Mouse (Mus musculus) hindbrain, embryonic 10.5 days (tissue): ENCODE measurements around the gene Ankfy1. TPM values are rescaled to one million over a fixed set of nuclear protein-coding genes. Genes with fewer than 3 reads are reported as not detected.
A peak's percentile ranks its signal among the peaks of the same experiment; 100 is the strongest.
"Not testable (repeated sequence)": the region's sequence is repeated elsewhere in the genome, so short reads cannot be mapped to it uniquely, and the experiment has no call there.

Experiments
- DNase-seq: peaks from one replicate; pipeline ENCODE4 v3.0.0-alpha.2; 2017; ENCODE audit warnings: low spot score
- H3K27ac ChIP-seq: fragments of 300-500 bp; sonication (generic); 2 replicates; pipeline ENCODE4 v1.5.1; 2016; ENCODE audit warnings: mild to moderate bottlenecking, moderate library complexity
- H3K27me3 ChIP-seq: fragments of 300-500 bp; sonication (generic); 2 replicates; pipeline ENCODE4 v1.6.1; 2016; ENCODE audit warnings: mild to moderate bottlenecking; ENCODE audit not compliant: poor library complexity, insufficient read depth, severe bottlenecking
- H3K36me3 ChIP-seq: fragments of 300-500 bp; sonication (generic); 2 replicates; pipeline ENCODE4 v1.6.1; 2016; ENCODE audit warnings: mild to moderate bottlenecking, moderate library complexity
- H3K4me1 ChIP-seq: fragments of 300-500 bp; sonication (generic); replicated peaks from 2 replicates; pipeline ENCODE4 v1.6.1; 2016; ENCODE audit warnings: mild to moderate bottlenecking
- H3K4me3 ChIP-seq: fragments of 300-500 bp; sonication (generic); 2 replicates; pipeline ENCODE4 v1.5.1; 2016; ENCODE audit warnings: mild to moderate bottlenecking, moderate library complexity
- H3K9me3 ChIP-seq: fragments of 300-500 bp; sonication (generic); 2 replicates; pipeline ENCODE4 v1.6.1; 2016; ENCODE audit warnings: mild to moderate bottlenecking, moderate library complexity
- WGBS: fragments of 180-500 bp; shearing (Covaris S2); methylation state at CpG from one replicate; pipeline ENCODE4 v1.1.7; 2016; 5-methylcytosine and 5-hydroxymethylcytosine counted together
- polyA plus RNA-seq: library from polyadenylated mRNA; unstranded; fragments of >200 nt; fragmentation: Nextera tagmentation; extraction: Ambion mirVana; gene quantifications from 2 replicates; pipeline ENCODE4 v1.2.1, GENCODE M21; 2016

Gene Ankfy1
- polyA plus RNA-seq, 1 experiment from 2014 or later = 26.8 TPM

DNA sequence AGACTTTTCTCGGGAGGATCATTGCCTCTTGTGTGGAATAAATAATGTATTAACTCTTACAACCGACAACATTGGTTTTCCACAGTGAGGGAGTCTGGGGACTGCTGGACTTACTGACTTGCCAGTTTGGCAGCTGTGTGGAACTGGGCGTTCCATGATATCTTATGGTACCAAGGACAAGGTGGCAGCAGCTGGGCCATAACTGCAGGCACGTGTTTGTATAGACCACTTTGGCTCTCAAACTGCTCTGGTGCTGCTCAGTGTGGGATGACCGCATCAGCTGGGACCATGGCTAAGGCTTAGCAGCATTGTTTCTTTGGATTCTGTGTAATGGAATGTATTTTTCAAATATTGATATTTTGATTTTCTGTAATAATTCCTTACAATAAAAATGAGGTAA is 81.0 kb downstream of the Ankfy1 start:
- WGBS = 92% methylated on average over 5 of the region's 5 CpGs
- no peak for DNase-seq
- Histone ChIP-seq H3K36me3 (peaks cover 44% of the 10 kb centered on the region), H3K4me1 (0 out of 2 replicates have a peak, but pooled peaks cover 4% of the 10 kb centered on the region), H3K4me3 (no peak overlapping the region), H3K9me3 (no peaks in the 10 kb centered on the region), H3K27ac (no peak overlapping the region), H3K27me3 (no peaks in the 10 kb centered on the region)

DNA sequence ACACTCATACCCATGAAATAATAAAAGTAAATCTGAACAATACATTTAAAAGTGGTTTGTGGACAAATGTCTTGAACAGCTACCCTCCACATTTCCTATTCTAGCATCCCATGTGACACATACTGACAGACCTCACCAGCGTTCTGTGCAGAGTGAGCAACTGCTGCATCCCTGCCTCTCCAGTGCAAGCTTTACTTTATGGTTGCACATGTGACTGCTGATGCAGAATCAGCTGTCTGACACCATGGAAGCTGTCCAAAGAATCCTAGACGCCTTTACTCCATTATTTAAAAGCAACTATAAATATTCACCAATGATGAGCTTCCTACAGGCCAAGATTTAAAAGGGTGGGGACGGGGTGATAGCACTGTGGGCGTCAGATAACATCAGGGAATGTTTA is 81.7 kb downstream of the Ankfy1 start:
- Histone ChIP-seq H3K27ac (no peak overlapping the region), H3K36me3 (peaks cover 40% of the 10 kb centered on the region), H3K4me3 (no peak overlapping the region), H3K4me1 (0 out of 2 replicates have a peak, but pooled peaks cover 4% of the 10 kb centered on the region), H3K9me3 (no peaks in the 10 kb centered on the region), H3K27me3 (no peaks in the 10 kb centered on the region)
- DNase-seq = no peak
- WGBS = 87% methylated on average over 4 of the region's 4 CpGs

GRCm38 (mm10) chr11:72772611-72773010 is 82.8 kb downstream of the Ankfy1 start:
- not testable (repeated sequence) for DNase-seq, H3K9me3 ChIP-seq, H3K27ac ChIP-seq, H3K27me3 ChIP-seq, H3K4me1 ChIP-seq, H3K4me3 ChIP-seq
- H3K36me3 ChIP-seq = peaks cover 33% of the 10 kb centered on the region
- 38% methylated on average over 1 of the region's 1 CpGs for WGBS

DNA sequence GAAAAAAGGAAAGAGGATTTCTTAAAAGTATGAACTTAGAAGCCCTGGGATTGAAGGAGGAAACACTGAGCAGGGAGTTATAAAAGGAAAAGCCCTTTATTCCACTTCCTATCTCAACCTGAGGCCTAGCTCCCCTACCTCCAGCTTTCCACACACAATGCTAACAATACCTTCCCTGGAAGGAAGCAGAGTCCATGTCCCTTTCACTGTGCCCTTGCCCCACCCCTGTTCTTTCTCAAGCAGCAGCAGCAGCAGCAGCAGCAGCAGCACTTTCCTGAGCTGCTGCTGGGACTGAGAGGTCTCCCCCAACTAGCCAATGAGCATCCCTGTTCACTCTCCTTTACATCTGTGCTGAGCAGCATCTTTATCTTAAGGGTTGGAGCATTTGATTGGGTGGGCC is 89.2 kb downstream of the Ankfy1 start:
- H3K4me1 ChIP-seq = no peaks in the 10 kb centered on the region
- H3K27me3 ChIP-seq = no peaks in the 10 kb centered on the region
- H3K9me3 ChIP-seq = no peaks in the 10 kb centered on the region
- H3K27ac ChIP-seq = no peak overlapping the region
- H3K36me3 ChIP-seq = no peaks in the 10 kb centered on the region
- no peak for DNase-seq
- no peak overlapping the region for H3K4me3 ChIP-seq

DNA sequence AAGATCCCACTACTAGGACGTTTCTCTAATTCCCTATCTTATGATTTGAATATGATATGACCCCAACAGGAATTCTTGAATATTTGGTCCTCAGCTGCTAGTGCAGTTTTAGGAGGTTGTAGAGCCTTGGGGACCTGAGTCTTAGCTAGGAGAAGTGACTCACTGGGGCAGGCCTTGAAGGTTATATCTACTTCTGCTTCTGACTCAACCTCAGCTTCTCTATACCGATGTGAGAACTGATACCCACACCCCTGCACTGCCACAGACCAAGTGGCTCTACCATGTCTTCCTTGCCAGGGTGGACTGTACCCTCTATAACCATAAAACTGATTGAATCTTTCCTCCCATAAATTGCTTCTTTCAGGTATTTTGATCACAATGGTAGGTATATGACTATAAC is 92.3 kb downstream of the Ankfy1 start:
- no peak overlapping the region for H3K27ac ChIP-seq
- 78% methylated on average over 2 of the region's 2 CpGs for WGBS
- H3K4me1 ChIP-seq = no peaks in the 10 kb centered on the region
- no peak overlapping the region for H3K4me3 ChIP-seq
- DNase-seq = no peak
- no peaks in the 10 kb centered on the region for H3K36me3 ChIP-seq
- H3K27me3 ChIP-seq = no peaks in the 10 kb centered on the region
- no peaks in the 10 kb centered on the region for H3K9me3 ChIP-seq

GRCm38 (mm10) chr11:72782503-72782902 is 92.7 kb downstream of the Ankfy1 start:
- no peak overlapping the region for H3K27ac ChIP-seq
- no peaks in the 10 kb centered on the region for H3K27me3 ChIP-seq
- no peaks in the 10 kb centered on the region for H3K9me3 ChIP-seq
- 83% methylated on average over 3 of the region's 3 CpGs for WGBS
- no peaks in the 10 kb centered on the region for H3K36me3 ChIP-seq
- DNase-seq = no peak
- H3K4me1 ChIP-seq = no peaks in the 10 kb centered on the region
- H3K4me3 ChIP-seq = no peak overlapping the region

DNA sequence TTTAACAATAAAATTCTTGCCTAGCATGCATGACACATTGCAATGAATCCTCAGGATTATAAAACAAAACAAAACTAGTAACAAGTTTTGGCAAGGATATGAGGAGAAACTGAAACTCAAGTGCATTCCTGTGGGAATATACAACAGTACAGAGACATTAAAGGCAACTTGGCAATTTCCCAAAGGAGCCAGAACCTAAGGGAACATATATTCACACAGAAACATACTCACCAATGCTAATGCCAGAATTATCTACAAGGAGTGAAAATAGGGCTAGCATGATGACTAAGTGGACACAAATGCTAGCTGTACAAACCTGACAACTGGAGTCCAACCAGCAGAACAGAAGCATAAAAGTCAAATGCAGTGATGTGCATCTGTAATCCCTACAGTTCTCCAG is 102.2 kb downstream of the Ankfy1 start:
- no peaks in the 10 kb centered on the region for H3K36me3 ChIP-seq
- peaks cover 18% of the 10 kb centered on the region for H3K4me1 ChIP-seq
- no peak overlapping the region for H3K4me3 ChIP-seq
- no peak overlapping the region for H3K27ac ChIP-seq
- no peaks in the 10 kb centered on the region for H3K27me3 ChIP-seq
- H3K9me3 ChIP-seq = no peaks in the 10 kb centered on the region
- no peak for DNase-seq

- Histone ChIP-seq H3K27ac (peak overlapping the region; percentile 92), H3K4me1 (peaks cover 23% of the 10 kb centered on the region), H3K27me3 (no peaks in the 10 kb centered on the region), H3K9me3 (no peaks in the 10 kb centered on the region), H3K4me3 (peak overlapping the region; percentile 100), H3K36me3 (no peaks in the 10 kb centered on the region)
- 20% methylated on average over 14 of the region's 14 CpGs for WGBS
- DNase-seq = no peak
Measured at GRCm38 (mm10) chr11:72795149-72795454, 105.3 kb downstream of the Ankfy1 start.

DNA sequence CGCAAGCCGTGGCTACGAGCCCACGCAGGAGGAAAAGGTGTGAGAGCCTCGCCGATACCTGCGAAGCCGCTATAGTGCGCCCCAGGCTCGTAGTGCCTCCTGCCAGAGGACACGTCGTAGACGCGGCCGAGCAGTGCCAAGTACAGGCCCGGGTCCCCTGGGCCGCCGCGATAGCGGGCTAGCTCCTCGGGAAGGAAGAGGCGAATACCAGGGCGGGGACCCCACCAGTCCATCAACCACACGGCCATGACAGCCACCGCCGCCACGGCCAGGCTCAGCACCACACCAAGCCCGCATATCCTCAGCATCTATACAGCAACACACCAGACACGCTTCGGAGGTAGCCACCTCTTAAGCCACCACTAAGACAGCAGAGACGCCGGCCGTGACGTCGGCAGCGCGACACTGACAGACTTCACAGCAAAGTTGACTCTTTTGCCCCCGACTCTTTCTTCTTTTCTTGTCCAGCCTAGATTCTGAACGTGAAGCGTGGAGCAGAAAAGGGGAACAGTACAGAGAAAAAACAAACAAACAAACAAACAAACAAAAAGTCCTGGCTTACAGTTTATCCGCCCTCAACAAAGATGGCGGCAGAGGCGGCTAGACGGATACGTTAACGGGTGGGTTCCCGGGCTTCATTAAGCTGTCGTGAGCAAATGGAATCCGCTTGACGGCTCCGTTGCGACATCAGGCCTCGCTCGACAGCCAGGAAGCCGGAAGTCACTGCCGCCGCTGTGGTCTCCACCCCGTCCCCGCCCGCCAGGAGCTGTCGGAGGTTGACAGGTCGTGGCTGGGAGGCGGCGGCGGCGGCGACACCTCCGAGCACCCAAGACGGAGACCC is 105.9 kb downstream of the Ankfy1 start, which contains the start of the genes Cyb5d2 and Zzef1:
TSS of gene Cyb5d2 (minus strand) at position 688 of the 841 bp plus-strand sequence.
TSS of gene Zzef1 (plus strand) at position 772 of the 841 bp plus-strand sequence.
- H3K36me3 ChIP-seq = no peaks in the 10 kb centered on the region
- H3K27ac ChIP-seq = peak within 1 kb of the TSS; percentile 92
- H3K4me3 ChIP-seq = peak within 1 kb of the TSS; percentile 100
- H3K27me3 ChIP-seq = no peaks in the 10 kb centered on the region
- peak; percentile 94 for DNase-seq
- WGBS = under 1% methylated on average over 69 of the region's 69 CpGs
- peaks cover 23% of the 10 kb centered on the region for H3K4me1 ChIP-seq
- H3K9me3 ChIP-seq = no peaks in the 10 kb centered on the region

- H3K4me3 ChIP-seq = peak overlapping the region; percentile 100
- peaks cover 23% of the 10 kb centered on the region for H3K4me1 ChIP-seq
- no peaks in the 10 kb centered on the region for H3K9me3 ChIP-seq
- H3K36me3 ChIP-seq = no peaks in the 10 kb centered on the region
- under 1% methylated on average over 42 of the region's 42 CpGs for WGBS
- H3K27me3 ChIP-seq = no peaks in the 10 kb centered on the region
- DNase-seq = no peak
- H3K27ac ChIP-seq = peak overlapping the region; percentile 92
Measured at GRCm38 (mm10) chr11:72796296-72796687, 106.5 kb downstream of the Ankfy1 start.

DNA sequence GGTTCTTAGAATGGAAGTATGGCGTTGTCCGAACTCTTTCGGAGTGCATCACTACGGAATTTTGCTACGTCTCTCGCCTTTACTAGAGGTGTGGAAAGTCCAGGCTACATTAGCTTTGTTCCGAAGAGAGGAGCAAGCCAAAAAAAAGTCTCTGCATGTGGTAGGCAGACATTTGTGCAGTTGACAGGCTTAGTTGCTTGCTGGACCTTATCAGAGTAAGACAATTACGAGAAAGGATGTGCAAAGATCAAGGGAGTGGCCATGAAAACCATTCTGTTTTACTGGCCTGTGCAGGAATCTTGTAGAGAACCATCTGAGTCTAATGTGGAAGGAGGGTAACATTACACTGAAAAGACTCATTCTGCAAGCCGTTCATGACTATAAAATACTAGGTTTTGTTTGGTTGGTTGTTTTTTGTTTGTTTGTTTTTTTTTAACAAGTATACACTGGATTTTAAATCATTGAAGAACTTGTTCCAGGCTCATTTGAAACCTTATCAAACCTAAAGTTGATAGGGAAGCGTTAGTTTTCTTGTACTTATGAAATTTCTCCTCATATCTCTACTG is 107.0 kb downstream of the Ankfy1 start:
- Histone ChIP-seq H3K27me3 (no peaks in the 10 kb centered on the region), H3K4me1 (peaks cover 23% of the 10 kb centered on the region), H3K27ac (peak overlapping the region; percentile 92), H3K36me3 (no peaks in the 10 kb centered on the region), H3K4me3 (peak overlapping the region; percentile 100), H3K9me3 (no peaks in the 10 kb centered on the region)
- 23% methylated on average over 10 of the region's 10 CpGs for WGBS
- DNase-seq = no peak

DNA sequence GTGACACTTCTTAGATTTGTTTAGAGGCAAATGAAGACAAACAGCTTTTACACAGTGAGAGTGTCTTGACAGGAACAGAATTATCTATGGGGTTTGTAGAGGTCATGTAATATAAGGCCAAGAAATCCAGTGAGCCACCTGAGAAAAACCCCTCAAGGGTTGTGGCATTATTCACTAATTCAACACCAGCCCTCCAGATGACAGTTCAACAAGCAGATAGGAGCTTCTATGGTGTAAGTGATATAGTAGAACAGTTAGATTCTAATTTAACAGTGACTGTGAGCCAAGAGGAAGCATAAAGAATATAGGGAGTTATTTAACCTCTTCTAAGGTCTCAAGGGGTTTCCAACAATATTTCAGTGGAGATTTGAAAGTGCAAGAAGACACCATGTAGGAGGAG is 108.3 kb downstream of the Ankfy1 start:
- Histone ChIP-seq H3K4me3 (no peak overlapping the region), H3K27me3 (no peaks in the 10 kb centered on the region), H3K4me1 (peaks cover 23% of the 10 kb centered on the region), H3K27ac (no peak overlapping the region), H3K9me3 (no peaks in the 10 kb centered on the region), H3K36me3 (no peaks in the 10 kb centered on the region)
- DNase-seq = no peak

- Histone ChIP-seq H3K27me3 (no peaks in the 10 kb centered on the region), H3K4me3 (no peak overlapping the region), H3K4me1 (peaks cover 13% of the 10 kb centered on the region), H3K9me3 (no peaks in the 10 kb centered on the region), H3K36me3 (no peaks in the 10 kb centered on the region), H3K27ac (no peak overlapping the region)
- DNase-seq = no peak
Measured at GRCm38 (mm10) chr11:72801182-72801581, 111.4 kb downstream of the Ankfy1 start.
